Mouse (Mus musculus) kidney, postnatal 10 days (tissue): ENCODE results near the gene Farsb.
"Not testable (repeated sequence)": the region's sequence is repeated elsewhere in the genome, so short reads cannot be mapped to it uniquely, and the experiment has no call there.

Source experiments
- DNase-seq: peaks from one replicate; pipeline ENCODE4 v3.0.0; 2021; ENCODE audit warnings: mixed read lengths

Gene Farsb

GRCm38 (mm10) chr1:78488752-78489492 lies at the start of gene Farsb:
Gene Farsb, minus strand, starts transcription at chr1:78488897.
- DNase-seq, result peak; percentile 94

- no peak for DNase-seq
These were observed 49.7 kb upstream of the Farsb start for GRCm38 (mm10) chr1:78538396-78538795.

GRCm38 (mm10) chr1:78537494-78538010 lies 48.9 kb upstream of the Farsb start:
- DNase-seq, result peak; percentile 40

GRCm38 (mm10) chr1:78536310-78537164 lies 47.8 kb upstream of the Farsb start:
- peak; percentile 88 for DNase-seq

GRCm38 (mm10) chr1:78534428-78535150 lies 45.9 kb upstream of the Farsb start:
- no peak for DNase-seq

GRCm38 (mm10) chr1:78532184-78532800 lies 43.6 kb upstream of the Farsb start:
- no peak for DNase-seq

- no peak for DNase-seq
These were observed 42.0 kb upstream of the Farsb start for GRCm38 (mm10) chr1:78530500-78531215.

GRCm38 (mm10) chr1:78529011-78529410 lies 40.3 kb upstream of the Farsb start:
- DNase-seq, result no peak

- no peak for DNase-seq
These were observed 39.7 kb upstream of the Farsb start for GRCm38 (mm10) chr1:78528356-78528755.

- DNase-seq, result peak; percentile 78
These were observed 36.6 kb upstream of the Farsb start for GRCm38 (mm10) chr1:78525189-78525886.

GRCm38 (mm10) chr1:78518907-78519306 lies 30.2 kb upstream of the Farsb start:
- no peak for DNase-seq

GRCm38 (mm10) chr1:78512756-78513155 lies 24.1 kb upstream of the Farsb start:
- DNase-seq, result no peak

GRCm38 (mm10) chr1:78511621-78512160 lies 23.0 kb upstream of the Farsb start, which contains the start of gene BC035947:
Gene BC035947, minus strand, starts transcription at chr1:78512158.
- peak; percentile 55 for DNase-seq

GRCm38 (mm10) chr1:78510862-78511261 lies 22.2 kb upstream of the Farsb start, which contains the start of gene Mogat1:
Gene Mogat1, plus strand, starts transcription at chr1:78510991.
- no peak for DNase-seq

- no peak for DNase-seq
These were observed 18.4 kb upstream of the Farsb start for GRCm38 (mm10) chr1:78507137-78507536.

GRCm38 (mm10) chr1:78502527-78502926 lies 13.8 kb upstream of the Farsb start:
- DNase-seq, result peak; percentile 69

GRCm38 (mm10) chr1:78501856-78502255 lies 13.2 kb upstream of the Farsb start:
- not testable (repeated sequence) for DNase-seq

- no peak for DNase-seq
These were observed 12.3 kb upstream of the Farsb start for GRCm38 (mm10) chr1:78501036-78501435.

GRCm38 (mm10) chr1:78490143-78490542 lies 1.4 kb upstream of the Farsb start:
- DNase-seq, result no peak

- no peak for DNase-seq
These were observed 308 bp downstream of the Farsb start for GRCm38 (mm10) chr1:78488427-78488751.

GRCm38 (mm10) chr1:78484361-78484760 lies 4.3 kb downstream of the Farsb start:
- DNase-seq, result no peak
